Comparison of ENCODE assay signal across 8 mouse cellular contexts in the genomic region with DNA sequence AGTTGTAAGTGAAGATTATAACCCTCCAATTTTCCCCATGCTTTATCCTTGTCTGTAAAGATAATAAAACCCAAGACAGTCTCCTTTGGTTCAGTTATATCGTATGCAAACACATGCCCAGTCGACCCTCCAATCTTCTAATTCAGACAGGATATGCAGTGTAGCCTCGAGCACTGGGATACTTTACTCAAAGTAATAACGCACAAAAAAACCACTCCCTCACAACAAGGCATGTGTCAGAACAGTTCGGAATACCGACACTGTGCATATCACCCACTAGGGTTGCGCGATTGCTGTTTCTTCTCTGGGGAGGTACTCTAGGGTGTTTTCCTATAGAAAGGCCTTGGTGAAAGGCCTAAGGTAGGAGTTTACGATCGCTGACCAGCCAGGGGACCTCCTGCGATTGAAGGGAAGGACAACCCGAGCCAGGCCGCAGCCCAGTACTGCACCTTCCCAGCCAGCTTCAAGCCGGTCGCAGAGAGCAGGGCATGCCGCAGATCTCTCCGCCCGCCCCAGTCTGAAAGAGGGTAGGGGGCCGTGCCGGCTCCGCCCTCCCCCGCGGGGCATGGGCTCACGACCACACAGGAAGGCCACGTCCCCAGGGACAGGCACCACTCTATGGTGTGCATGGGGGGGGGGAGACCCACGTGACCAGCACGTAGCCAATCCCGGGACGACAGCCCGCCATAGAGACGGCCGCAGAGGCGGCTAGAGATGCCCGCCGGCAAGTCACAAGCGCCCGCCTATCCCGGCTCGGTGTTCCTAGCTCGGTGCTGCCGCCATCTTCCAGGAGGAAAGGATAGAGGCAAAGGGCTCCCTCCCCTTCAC. TPM values are rescaled to one million over a fixed set of nuclear protein-coding genes. Genes with fewer than 3 reads are reported as not detected.
A peak's percentile ranks its signal among the peaks of the same experiment; 100 is the strongest.
DNase-seq lines count a peak whose midpoint lies in the region; ATAC-seq lines count a peak whose summit lies in the region.

No protein-coding gene starts in this region.

- H3K27me3 ChIP-seq in heart, embryonic 13.5 days (replicated peaks) = no peaks in the 10 kb centered on the region
- no peaks in the 10 kb centered on the region for H3K27me3 ChIP-seq in liver, embryonic 12.5 days (replicated peaks)
- H3K27me3 ChIP-seq in stomach, embryonic 16.5 days (ENCODE audit: control insufficient read depth, insufficient read depth, low read length) = no peaks in the 10 kb centered on the region

- H3K27ac ChIP-seq in brown adipose tissue, adult 24 weeks (replicated peaks; ENCODE audit: low read depth, low read length) = peak overlapping the region; percentile 98
- peak overlapping the region; percentile 97 for H3K27ac ChIP-seq in heart, embryonic 13.5 days (replicated peaks)
- H3K27ac ChIP-seq in liver, embryonic 12.5 days = peak overlapping the region; percentile 98
- peak overlapping the region; percentile 91 for H3K27ac ChIP-seq in stomach, embryonic 16.5 days (ENCODE audit: low read length)

- DNase-seq in CD4-positive, CD25-positive, alpha-beta regulatory T cell, adult 2 months (ENCODE audit: low read depth, low spot score) = peak; percentile 97
- peak; percentile 73 for DNase-seq in fat pad, adult 2 months (ENCODE audit: extremely low read depth, low read depth, low spot score)
- DNase-seq in kidney, postnatal 10 days = peak; percentile 99
- DNase-seq in neural tube, embryonic 10.5 days (ENCODE audit: extremely low spot score, low spot score) = peak; percentile 98

- H3K4me2 ChIP-seq in heart, embryonic 13.5 days = peak overlapping the region; percentile 77
- peak overlapping the region; percentile 87 for H3K4me2 ChIP-seq in liver, embryonic 12.5 days
- H3K4me2 ChIP-seq in stomach, embryonic 16.5 days (ENCODE audit: low read depth, low read length) = peak overlapping the region; percentile 62

- H3K9me3 ChIP-seq in heart, embryonic 13.5 days = no peaks in the 10 kb centered on the region
- H3K9me3 ChIP-seq in liver, embryonic 12.5 days (replicated peaks) = no peaks in the 10 kb centered on the region
- H3K9me3 ChIP-seq in stomach, embryonic 16.5 days (replicated peaks; ENCODE audit: control insufficient read depth, low read length) = no peaks in the 10 kb centered on the region

- ATAC-seq in heart, embryonic 13.5 days (ENCODE audit: extremely low read depth, insufficient number of reproducible peaks, low FRiP score, low TSS enrichment) = peak; percentile 97
- peak; percentile 92 for ATAC-seq in liver, embryonic 12.5 days
- peak; percentile 97 for ATAC-seq in stomach, embryonic 16.5 days (ENCODE audit: insufficient read depth, low FRiP score)

- under 1% methylated on average over 39 of the region's 41 CpGs for WGBS in heart, embryonic 13.5 days
- under 1% methylated on average over 41 of the region's 41 CpGs for WGBS in liver, embryonic 12.5 days (ENCODE audit: insufficient replicate concordance)
- WGBS in stomach, embryonic 16.5 days = under 1% methylated on average over 41 of the region's 41 CpGs

- H3K4me1 ChIP-seq in brown adipose tissue, adult 24 weeks (ENCODE audit: control insufficient read depth, insufficient read depth, insufficient read length, low read length) = no peaks in the 10 kb centered on the region
- H3K4me1 ChIP-seq in heart, embryonic 13.5 days = peaks cover 38% of the 10 kb centered on the region
- peaks cover 56% of the 10 kb centered on the region for H3K4me1 ChIP-seq in liver, embryonic 12.5 days
- H3K4me1 ChIP-seq in stomach, embryonic 16.5 days (ENCODE audit: control insufficient read depth, insufficient read depth, low read length) = peaks cover 11% of the 10 kb centered on the region

- H3K4me3 ChIP-seq in brown adipose tissue, adult 24 weeks (ENCODE audit: insufficient read depth, low read depth, low read length) = peak overlapping the region; percentile 90
- peak overlapping the region; percentile 81 for H3K4me3 ChIP-seq in heart, embryonic 13.5 days
- peak overlapping the region; percentile 91 for H3K4me3 ChIP-seq in liver, embryonic 12.5 days
- peak overlapping the region; percentile 92 for H3K4me3 ChIP-seq in stomach, embryonic 16.5 days (replicated peaks; ENCODE audit: low read length)

- peaks cover 7% of the 10 kb centered on the region for H3K36me3 ChIP-seq in heart, embryonic 13.5 days
- peaks cover 10% of the 10 kb centered on the region for H3K36me3 ChIP-seq in liver, embryonic 12.5 days
- H3K36me3 ChIP-seq in stomach, embryonic 16.5 days (ENCODE audit: control insufficient read depth, insufficient read depth, low read length) = no peaks in the 10 kb centered on the region

- H3K9ac ChIP-seq in heart, embryonic 13.5 days = peak overlapping the region; percentile 91
- peak overlapping the region; percentile 91 for H3K9ac ChIP-seq in liver, embryonic 12.5 days
- peak overlapping the region; percentile 77 for H3K9ac ChIP-seq in stomach, embryonic 16.5 days (ENCODE audit: low read length)

RNA-seq across cellular contexts. Expression of gene Hdlbp, which starts 0.6 kb away (rescaled TPM):
- polyA plus RNA-seq in brown adipose tissue, adult 24 weeks (2012; ENCODE audit: insufficient read depth, insufficient read length, missing spikeins) = 109 and 148 TPM in 2 replicates
- 143 and 152 TPM in 2 replicates for polyA plus RNA-seq in heart, embryonic 13.5 days (2015; fragmentation: Nextera tagmentation; extraction: Ambion mirVana)
- 88.7 and 92.8 TPM in 2 replicates for polyA plus RNA-seq in liver, embryonic 12.5 days (2016; fragmentation: Nextera tagmentation; extraction: Ambion mirVana)
- polyA plus RNA-seq in stomach, embryonic 16.5 days (2015; fragmentation: Nextera tagmentation; extraction: Ambion mirVana) = 162 and 165 TPM in 2 replicates

RNA-seq across cellular contexts. Expression of gene Farp2, which starts 33.9 kb away (rescaled TPM):
- 3.4 and 8.6 TPM in 2 replicates for polyA plus RNA-seq in brown adipose tissue, adult 24 weeks (2012; ENCODE audit: insufficient read depth, insufficient read length, missing spikeins)
- polyA plus RNA-seq in heart, embryonic 13.5 days (2015; fragmentation: Nextera tagmentation; extraction: Ambion mirVana) = 3.3 and 3.7 TPM in 2 replicates
- polyA plus RNA-seq in liver, embryonic 12.5 days (2016; fragmentation: Nextera tagmentation; extraction: Ambion mirVana) = 1.2 and 1.5 TPM in 2 replicates
- 6.9 and 7.2 TPM in 2 replicates for polyA plus RNA-seq in stomach, embryonic 16.5 days (2015; fragmentation: Nextera tagmentation; extraction: Ambion mirVana)

Comparison
In these comparisons a context has a peak if more than half of its experiments do, and no peak if none do; other contexts are left out.
1. Peak in every context shown above with its lines: DNase-seq, ATAC-seq, H3K4me3 ChIP-seq and H3K27ac ChIP-seq.